Mouse (Mus musculus) brain, embryonic 14.5 days (tissue): Measurements from ENCODE around the gene Tmem45a2.

ENCODE experiments used
- CTCF ChIP-seq: fragments of 200-500 bp; IDR thresholded peaks from 2 replicates; pipeline ENCODE4 v1.5.1; 2012; ENCODE audit warnings: inconsistent platforms, mild to moderate bottlenecking, moderate library complexity, borderline replicate concordance; ENCODE audit not compliant: insufficient read depth, insufficient read length; ENCODE audit errors: extremely low read depth
- POLR2A ChIP-seq: fragments of 200-500 bp; IDR thresholded peaks from 2 replicates; pipeline ENCODE4 v1.6.1; 2012; ENCODE audit warnings: mild to moderate bottlenecking, inconsistent platforms, borderline replicate concordance; ENCODE audit not compliant: poor library complexity, insufficient read depth, insufficient read length, severe bottlenecking; ENCODE audit errors: extremely low read depth

DNA sequence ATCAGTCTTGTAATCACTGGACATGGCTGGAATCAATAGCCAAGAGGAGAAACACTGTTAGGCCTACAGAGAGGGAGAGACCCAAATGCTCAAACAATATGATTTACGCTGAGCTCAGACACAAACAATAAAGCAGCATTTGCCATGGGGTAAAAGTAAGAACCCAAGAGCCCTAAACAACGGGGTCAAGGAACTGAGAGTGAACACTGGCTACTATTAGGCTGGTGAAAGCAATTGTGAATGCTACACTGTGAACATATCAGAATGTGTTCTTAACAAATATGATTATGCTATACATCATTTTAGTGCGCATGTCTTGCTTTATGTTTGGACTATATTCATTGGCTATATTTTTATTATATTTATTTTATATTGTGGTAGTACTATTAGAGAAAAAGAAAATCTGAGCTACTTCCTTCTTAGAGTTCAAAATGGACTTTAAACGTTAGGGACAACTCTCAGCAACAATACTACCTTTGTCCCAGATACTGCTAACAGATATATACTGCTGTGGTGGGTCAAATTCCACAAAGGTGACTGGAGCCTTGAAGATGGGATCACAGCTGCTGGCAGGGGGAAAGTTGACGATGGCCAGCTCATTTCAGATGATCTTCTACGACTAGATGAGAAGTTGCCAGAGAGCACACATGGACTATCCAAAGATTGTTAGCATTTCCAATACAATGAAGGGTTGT lies 21.9 kb upstream of the Tmem45a2 start:
- TF ChIP-seq CTCF (no peak), POLR2A (no peak)
